Mouse (Mus musculus) layer of hippocampus, postnatal 25 days (tissue): ENCODE measurements around the gene Mfsd5. TPM values are rescaled to one million over a fixed set of nuclear protein-coding genes. Genes with fewer than 3 reads are reported as not detected.

Experiments used
- DNase-seq, 2 experiments: peaks; one replicate each; pipeline ENCODE4 v3.0.0; 2022; ENCODE audit warnings: mixed read lengths in 2 of 2, low spot score in 1 of 2; ENCODE audit errors: extremely low spot score in 1 of 2
- total RNA-seq, 2 experiments: library from RNA; stranded (reverse); gene quantifications; 2 replicates each; pipeline ENCODE4 v1.2.3; 2021

The Mfsd5 gene
- total RNA-seq, 2 experiments from 2014 or later, result 39.0 to 39.6 TPM

GRCm38 (mm10) chr15:102247252-102248130, 31.8 kb upstream of the Mfsd5 start:
- DNase-seq, result peak; percentile 33 to 44

GRCm38 (mm10) chr15:102248131-102248811, 31.0 kb upstream of the Mfsd5 start:
- DNase-seq, result no peak

DNA sequence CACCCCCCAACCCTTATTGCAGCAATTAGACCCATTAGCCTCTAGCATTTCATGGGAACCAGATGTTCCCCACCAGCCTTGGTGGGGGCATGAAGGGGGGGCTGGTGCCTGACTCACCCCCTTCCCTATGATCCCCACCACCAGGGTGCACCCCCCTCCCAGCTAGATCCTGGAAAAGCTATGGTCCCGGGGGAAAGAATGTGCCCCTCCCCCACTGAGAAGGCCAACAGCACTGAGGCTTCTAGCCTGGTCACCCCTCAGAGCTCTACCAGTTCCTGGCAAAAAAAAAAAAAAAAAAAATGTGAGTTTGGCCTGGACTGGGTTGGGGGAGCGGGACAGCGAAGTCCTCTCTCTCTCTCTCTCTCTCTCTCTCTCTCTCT, 30.5 kb upstream of the Mfsd5 start:
- DNase-seq, result no peak

- no peak for DNase-seq
These were observed 30.0 kb upstream of the Mfsd5 start for GRCm38 (mm10) chr15:102249251-102249691.

- DNase-seq, result no peak
These were observed 29.3 kb upstream of the Mfsd5 start for GRCm38 (mm10) chr15:102249967-102250366.

DNA sequence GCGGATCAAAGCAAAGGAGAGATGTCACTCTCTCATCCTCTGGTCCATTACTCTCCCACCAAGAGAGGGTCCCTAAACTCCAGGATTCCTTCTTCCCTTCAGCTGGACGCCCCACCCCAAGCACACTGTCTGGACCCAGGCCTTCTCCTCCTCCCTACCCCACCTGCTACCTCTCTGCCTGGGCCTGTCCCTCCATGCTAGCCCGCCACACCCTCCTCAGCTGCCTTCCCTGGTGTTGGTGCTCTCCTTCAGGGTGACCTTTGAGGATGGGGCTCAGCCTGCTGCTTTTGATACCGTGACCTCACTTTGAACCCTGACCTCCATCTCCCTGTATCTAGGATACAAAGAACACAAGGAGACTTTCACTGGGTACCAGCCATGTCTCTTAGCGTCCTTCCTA, 28.7 kb upstream of the Mfsd5 start:
- DNase-seq, result no peak

DNA sequence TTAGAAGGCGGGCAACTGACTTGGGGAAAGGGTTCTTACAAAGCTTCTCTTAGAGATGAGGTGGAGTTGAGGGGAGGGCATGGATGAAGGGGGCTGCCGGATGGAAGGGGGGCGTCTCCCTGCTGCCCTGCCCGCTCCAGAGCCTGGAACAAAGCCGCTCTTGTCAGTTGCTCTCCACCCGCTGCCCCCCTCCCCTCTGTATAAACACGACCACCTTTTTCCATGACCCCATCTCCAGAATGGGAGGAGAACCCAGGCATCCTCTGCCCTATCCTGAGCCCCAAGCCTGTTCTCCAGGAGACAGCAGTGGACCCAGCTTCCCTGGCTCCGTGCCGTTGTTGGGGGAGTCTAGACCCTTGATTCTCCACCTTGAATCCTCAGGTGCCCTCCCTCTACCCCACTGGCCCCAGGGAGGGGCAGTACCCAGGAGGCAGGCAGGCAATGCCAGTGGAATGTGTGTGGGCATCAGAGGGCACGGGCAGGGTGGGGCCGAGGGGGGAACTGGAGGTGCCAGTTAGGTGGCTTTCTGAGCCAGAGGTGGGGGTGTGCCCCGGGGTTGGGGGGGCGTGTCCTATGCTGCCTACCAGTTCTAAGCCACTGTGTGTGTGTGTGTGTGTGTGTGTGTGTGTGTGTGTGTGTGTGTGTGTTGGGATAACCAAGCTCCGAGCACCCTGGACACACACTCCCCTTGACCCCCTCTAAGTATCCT, 23.6 kb upstream of the Mfsd5 start:
- DNase-seq, result no peak

DNA sequence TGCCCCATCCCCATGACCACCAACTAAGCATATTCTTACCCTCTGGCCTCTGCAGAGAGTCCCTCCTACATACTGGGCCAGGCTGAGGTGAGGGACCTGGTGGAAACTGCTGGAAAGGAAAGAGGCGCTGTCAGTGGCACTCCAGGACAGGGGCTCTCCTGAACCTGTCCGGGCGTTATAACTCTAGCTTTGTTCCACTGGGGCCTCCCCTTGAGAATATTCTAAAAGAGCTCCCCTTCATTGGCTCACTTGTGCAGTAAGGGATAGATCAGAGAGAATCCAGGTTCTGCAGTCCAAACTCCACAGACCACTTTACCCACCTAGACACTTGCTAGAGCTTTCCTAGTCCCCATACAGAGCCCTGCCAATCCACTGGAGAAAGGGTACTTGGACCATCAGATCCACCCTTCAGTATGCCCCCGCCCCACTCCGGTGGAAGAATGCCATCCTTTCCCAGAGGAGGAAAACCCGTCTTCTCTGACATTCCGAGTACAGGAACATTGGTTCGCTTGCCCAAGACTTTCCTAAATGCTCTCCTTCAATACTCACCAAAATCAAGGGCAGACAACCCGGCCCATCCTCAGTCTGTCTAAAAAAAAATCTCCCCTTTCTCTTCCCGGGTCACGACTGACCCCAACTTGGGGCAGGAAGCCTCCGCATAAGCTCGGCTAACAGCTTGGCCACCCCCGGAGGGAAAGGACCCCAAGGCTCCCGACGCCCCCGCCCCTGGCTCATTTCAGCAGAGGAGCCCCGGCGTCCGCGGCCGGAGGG, 22.6 kb upstream of the Mfsd5 start:
- no peak for DNase-seq

DNA sequence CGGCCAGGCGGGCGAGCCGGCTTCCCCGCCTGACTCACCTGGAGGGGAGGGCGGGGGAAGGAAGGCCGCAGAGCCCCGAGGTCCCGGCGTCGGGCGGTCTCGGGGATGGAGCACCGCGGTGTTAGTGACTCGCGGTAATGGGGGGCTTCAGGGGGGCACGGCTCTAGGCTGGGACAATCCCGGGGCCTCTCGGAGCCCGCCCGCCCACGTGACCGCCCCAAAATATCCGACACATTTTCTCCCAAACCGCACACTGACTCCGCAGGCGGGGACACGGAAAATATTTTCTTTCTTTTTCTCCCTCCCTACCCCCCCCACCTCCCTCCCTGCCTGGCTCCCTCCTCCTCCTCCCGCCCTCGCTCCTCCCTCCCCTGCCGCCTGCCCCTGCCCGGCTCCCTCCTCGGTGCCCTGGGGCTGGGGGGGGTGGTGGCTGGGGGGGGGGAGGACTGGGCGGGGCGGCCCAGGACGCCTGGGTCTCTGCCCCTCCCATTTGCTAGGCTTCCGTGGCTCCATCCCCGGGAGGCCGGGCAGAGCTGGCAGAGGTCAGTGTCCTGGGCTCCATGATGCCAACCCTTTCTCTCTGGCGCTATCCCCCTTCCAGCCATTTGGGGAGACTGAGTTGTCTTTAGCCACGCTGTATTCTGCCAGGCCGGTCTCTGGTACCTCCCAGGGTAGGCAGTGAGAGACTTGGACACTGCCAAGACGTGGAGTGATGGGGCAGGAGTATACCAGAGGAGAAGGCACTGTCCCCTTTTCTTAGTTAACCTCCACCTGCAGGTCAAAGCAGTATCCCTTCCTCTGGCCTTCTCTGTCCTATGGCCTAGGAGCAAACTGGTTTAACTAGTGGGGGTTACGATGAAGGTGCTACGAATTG, 21.8 kb upstream of the Mfsd5 start, which contains the start of gene Rarg:
Gene Rarg, minus strand, starts transcription at position 316 of the 874 bp plus-strand sequence.
- no peak for DNase-seq

- no peak for DNase-seq
These were observed 21.2 kb upstream of the Mfsd5 start for GRCm38 (mm10) chr15:102258076-102258470.

GRCm38 (mm10) chr15:102258581-102259253, 20.5 kb upstream of the Mfsd5 start:
- DNase-seq, result no peak

DNA sequence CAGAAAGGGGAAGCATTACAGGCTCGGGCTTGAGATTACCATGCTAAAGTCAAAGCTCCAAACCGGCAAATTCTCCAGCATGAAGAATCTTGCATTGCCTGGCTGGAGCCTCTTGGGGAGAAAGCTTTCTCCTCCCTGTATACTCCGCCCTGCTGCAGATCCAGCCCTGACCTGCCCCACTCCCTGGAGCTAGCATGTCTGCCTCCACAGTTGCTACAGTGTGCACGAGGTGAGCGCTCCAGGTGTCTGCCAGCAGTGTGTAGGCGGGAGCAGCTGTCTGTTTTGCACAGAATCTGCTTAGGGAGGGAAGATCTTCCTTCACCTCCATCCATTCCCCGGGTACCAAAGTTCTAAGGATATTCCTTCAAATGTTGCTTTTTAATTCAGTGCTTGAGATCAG, 16.7 kb upstream of the Mfsd5 start:
- DNase-seq, result no peak

GRCm38 (mm10) chr15:102263037-102263436, 16.2 kb upstream of the Mfsd5 start:
- no peak for DNase-seq

- DNase-seq, result no peak
These were observed 13.7 kb upstream of the Mfsd5 start for GRCm38 (mm10) chr15:102265548-102265947.

- no peak for DNase-seq
These were observed 8.8 kb upstream of the Mfsd5 start, which contains the start of gene Gm9918 for GRCm38 (mm10) chr15:102270274-102270960. Gene Gm9918, plus strand, starts transcription at chr15:102270563.

DNA sequence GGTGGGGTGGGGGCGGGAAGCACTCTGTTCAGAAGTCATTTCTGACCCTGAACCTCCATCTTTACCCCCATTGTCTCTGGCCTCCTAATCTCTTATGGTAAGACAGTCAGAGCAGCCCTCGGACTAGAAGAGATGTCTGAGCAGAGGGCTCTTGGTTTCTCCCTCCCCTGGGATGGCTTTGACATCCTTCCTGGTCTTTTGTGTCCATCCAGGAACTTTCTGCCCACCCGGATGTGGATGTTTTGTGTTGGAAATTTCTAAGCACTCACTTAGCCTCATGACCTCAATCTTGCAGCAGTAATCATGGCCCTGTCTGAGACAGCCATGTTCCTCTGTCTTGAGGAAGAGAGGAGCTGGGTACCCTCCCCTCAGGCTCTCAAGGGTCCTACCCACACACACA, 7.8 kb upstream of the Mfsd5 start:
- no peak for DNase-seq

GRCm38 (mm10) chr15:102273982-102274716, 5.1 kb upstream of the Mfsd5 start:
- no peak for DNase-seq
